Mouse (Mus musculus): ENCODE measurements around the gene Meox1. TPM values are rescaled to one million over a fixed set of nuclear protein-coding genes. Genes with fewer than 3 reads are reported as not detected.
A peak's percentile ranks its signal among the peaks of the same experiment; 100 is the strongest.

The Meox1 gene
- polyA plus RNA-seq, 1 experiment, result 1.8 TPM

DNA sequence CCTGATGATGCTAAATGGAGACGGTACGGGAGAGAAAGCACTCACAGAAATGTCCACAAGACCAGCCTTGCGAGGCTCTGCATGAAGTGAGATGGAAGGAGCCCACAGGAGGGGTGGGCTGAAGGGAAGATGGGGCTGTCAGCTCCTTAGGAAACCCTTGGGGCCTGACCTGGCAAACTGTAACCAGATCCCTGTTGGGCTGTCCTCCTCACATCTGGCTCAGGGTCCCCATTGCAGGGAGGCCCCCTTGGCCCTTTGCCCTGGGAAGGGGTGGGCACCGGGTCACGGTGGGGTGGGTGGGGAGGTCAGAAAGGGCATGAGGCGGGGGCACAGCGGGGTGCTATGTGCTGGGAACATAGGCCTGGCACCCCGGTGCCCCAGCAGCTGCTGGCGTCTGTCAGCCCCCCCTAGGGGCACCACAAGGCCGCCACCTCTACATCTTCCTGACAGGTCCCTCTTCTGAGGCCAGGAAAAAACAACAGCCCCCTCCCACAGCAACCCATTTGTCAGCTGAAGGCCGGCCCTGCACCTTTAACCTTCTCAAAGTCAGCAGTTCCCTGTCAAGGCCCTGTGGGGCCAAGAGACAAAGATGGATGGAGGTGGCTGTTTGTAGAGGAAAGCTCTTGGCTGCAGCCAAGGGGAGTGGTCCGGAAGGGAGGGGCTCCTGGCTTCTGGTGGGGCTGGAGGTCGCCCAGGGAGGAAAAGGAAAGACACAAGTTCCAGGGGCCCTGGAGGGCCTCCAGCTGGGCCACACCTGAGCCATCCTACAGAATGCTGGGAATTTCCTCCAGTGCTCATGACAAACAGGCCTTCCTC lies 2.6 kb upstream of the Meox1 start:
- DNase-seq, result no peak
- 62% methylated on average over 13 of the region's 13 CpGs for WGBS
- Histone ChIP-seq H3K27ac (ENCODE audit: insufficient read depth, low read length) (no peak overlapping the region), H3K27me3 (ENCODE audit: control insufficient read depth, insufficient read depth, low read length) (no peaks in the 10 kb centered on the region), H3K4me1 (ENCODE audit: control insufficient read depth, insufficient read depth, low read length) (0 out of 2 replicates have a peak, but pooled peaks cover under 1% of the 10 kb centered on the region), H3K4me3 (replicated peaks; ENCODE audit: insufficient read depth, low read depth, low read length) (no peak overlapping the region)
- TF ChIP-seq POLR2A (IDR thresholded peaks at IDR 0.05; ENCODE audit: borderline replicate concordance, insufficient read depth, low read length), result no peak
- no peak for TF ChIP-seq CTCF (IDR thresholded peaks at IDR 0.05; ENCODE audit: borderline replicate concordance, insufficient read depth, low read depth, low read length)

DNA sequence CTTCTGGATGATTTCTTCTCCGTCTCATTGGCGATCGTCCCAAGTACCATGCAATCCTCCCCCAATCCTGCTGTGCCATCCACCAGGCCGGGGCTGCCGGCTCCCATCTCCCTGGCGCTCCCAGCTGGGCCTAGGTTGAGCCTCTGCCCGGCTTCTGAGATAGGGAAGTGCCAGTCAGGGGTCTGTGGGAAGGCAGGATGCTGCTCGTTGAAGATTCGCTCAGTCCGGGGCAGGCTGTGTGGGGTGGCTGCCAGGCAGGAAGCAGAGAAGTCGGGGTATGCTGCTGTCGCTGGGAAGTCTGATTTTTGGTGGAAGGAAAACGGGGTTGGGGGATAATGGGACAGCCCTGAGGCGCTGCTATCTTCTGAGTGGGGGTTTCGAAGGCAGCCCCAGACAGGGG lies 614 bp downstream of the Meox1 start:
- no peaks in the 10 kb centered on the region for H3K27me3 ChIP-seq (ENCODE audit: control insufficient read depth, insufficient read depth, low read length)
- H3K4me1 ChIP-seq (ENCODE audit: control insufficient read depth, insufficient read depth, low read length), result peaks cover 6% of the 10 kb centered on the region; the same call in 1 of the 2 replicates
- TF ChIP-seq CTCF (IDR thresholded peaks at IDR 0.05; ENCODE audit: borderline replicate concordance, insufficient read depth, low read depth, low read length) (no peak), POLR2A (IDR thresholded peaks at IDR 0.05; ENCODE audit: borderline replicate concordance, insufficient read depth, low read length) (no peak)
- H3K27ac ChIP-seq (ENCODE audit: insufficient read depth, low read length), result no peak overlapping the region
- DNase-seq, result no peak
- 34% methylated on average over 15 of the region's 15 CpGs for WGBS
- no peak overlapping the region for H3K4me3 ChIP-seq (replicated peaks; ENCODE audit: insufficient read depth, low read depth, low read length)

DNA sequence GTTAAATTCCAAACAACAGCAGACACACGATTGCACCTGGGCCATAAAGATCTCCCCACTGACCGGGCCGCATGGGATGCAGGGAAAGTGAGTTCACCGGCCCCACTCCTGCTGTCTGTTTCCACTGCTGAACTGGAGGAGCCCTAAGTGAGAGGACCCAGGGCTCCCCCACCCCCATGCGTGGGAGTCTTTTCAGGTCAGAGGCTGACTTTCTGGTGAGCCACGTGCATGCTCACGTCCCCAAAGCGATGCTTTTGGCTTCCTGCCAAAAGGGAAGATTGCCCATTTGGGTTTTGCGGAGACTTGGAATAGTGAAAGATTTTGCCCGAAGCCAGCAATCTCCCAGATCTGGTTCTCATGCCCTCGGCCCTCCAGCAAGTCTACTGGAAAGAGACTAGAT lies 2.7 kb downstream of the Meox1 start:
- Histone ChIP-seq H3K4me1 (ENCODE audit: control insufficient read depth, insufficient read depth, low read length) (peaks cover 6% of the 10 kb centered on the region; the same call in 1 of the 2 replicates), H3K27me3 (ENCODE audit: control insufficient read depth, insufficient read depth, low read length) (no peaks in the 10 kb centered on the region), H3K4me3 (replicated peaks; ENCODE audit: insufficient read depth, low read depth, low read length) (no peak overlapping the region), H3K27ac (ENCODE audit: insufficient read depth, low read length) (no peak overlapping the region)
- peak; percentile 28 to 33 for DNase-seq
- no peak for TF ChIP-seq CTCF (IDR thresholded peaks at IDR 0.05; ENCODE audit: borderline replicate concordance, insufficient read depth, low read depth, low read length)
- TF ChIP-seq POLR2A (IDR thresholded peaks at IDR 0.05; ENCODE audit: borderline replicate concordance, insufficient read depth, low read length), result no peak
- WGBS, result 23% methylated on average over 11 of the region's 11 CpGs

DNA sequence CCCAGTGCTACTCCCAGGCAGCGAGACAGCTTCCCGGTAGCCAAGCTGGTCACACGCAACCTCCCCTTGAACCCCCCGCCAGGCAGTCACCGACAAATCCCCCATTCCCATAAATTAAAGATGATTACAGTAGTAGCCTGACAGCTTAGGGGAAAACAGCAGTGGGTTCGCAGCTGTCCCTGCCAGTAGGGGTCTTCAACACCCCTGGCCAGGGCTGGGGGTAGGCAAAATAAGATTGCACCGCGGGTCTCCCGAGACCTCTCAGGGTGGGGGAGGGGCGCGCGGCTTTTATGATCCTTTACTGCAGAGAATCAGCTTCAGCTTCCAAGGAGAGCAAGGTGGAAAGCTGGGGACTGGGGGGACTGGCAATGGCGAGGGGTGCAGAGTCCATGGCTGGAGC lies 4.4 kb downstream of the Meox1 start:
- TF ChIP-seq POLR2A (IDR thresholded peaks at IDR 0.05; ENCODE audit: borderline replicate concordance, insufficient read depth, low read length) (no peak), CTCF (IDR thresholded peaks at IDR 0.05; ENCODE audit: borderline replicate concordance, insufficient read depth, low read depth, low read length) (no peak)
- 12% methylated on average over 13 of the region's 13 CpGs for WGBS
- no peak overlapping the region for H3K4me3 ChIP-seq (replicated peaks; ENCODE audit: insufficient read depth, low read depth, low read length)

DNA sequence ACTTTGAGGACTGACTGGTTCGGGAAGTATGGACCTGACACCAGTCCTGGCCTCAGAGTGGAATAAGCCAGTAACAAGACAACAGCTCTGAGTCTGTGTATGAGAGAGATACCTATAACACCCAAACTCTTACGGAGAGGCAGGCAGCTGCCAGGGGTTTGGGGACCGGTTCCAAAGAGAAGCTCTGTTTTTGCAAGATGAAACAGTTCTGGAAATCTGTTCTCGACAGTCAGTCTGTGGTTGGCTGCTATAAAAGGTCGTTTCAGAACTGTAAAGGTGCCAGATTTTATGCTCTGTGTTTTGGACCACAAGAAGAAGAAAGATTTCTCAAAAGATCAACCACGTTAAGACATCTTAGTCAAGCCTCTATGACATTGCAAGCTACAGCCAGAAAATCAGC lies 5.4 kb downstream of the Meox1 start:
- Histone ChIP-seq H3K27ac (ENCODE audit: insufficient read depth, low read length) (no peak overlapping the region), H3K4me3 (replicated peaks; ENCODE audit: insufficient read depth, low read depth, low read length) (no peak overlapping the region), H3K4me1 (ENCODE audit: control insufficient read depth, insufficient read depth, low read length) (peaks cover 6% of the 10 kb centered on the region; the same call in 1 of the 2 replicates), H3K27me3 (ENCODE audit: control insufficient read depth, insufficient read depth, low read length) (no peaks in the 10 kb centered on the region)
- no peak for DNase-seq
- no peak for TF ChIP-seq POLR2A (IDR thresholded peaks at IDR 0.05; ENCODE audit: borderline replicate concordance, insufficient read depth, low read length)
- TF ChIP-seq CTCF (IDR thresholded peaks at IDR 0.05; ENCODE audit: borderline replicate concordance, insufficient read depth, low read depth, low read length), result no peak
- 44% methylated on average over 6 of the region's 6 CpGs for WGBS

More for the DNA sequence above, 4.4 kb downstream of the Meox1 start:
- peaks cover 6% of the 10 kb centered on the region; the same call in 1 of the 2 replicates for H3K4me1 ChIP-seq (ENCODE audit: control insufficient read depth, insufficient read depth, low read length)
- no peak for DNase-seq
- H3K27ac ChIP-seq (ENCODE audit: insufficient read depth, low read length), result no peak overlapping the region
- no peaks in the 10 kb centered on the region for H3K27me3 ChIP-seq (ENCODE audit: control insufficient read depth, insufficient read depth, low read length)

DNA sequence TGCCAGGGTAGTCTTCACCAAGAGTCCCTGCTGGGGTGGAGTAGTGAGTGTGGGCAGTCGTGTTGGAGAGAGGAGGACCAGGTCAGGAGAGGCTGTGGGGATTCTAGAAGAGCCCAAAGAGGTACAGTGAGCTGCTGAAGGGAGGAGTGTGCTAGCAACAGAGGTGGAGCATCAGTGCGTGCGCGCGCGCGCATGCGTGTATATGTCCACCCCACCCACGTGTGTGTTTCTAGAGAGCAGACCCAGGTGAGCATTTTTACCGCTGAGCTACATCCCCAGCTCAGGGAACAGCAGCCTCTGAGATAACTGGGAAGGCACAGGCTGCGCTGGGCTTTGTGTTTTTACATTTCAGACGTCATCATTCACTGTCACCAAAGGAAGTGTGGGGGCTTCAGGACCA lies 7.7 kb downstream of the Meox1 start:
- TF ChIP-seq CTCF (IDR thresholded peaks at IDR 0.05; ENCODE audit: borderline replicate concordance, insufficient read depth, low read depth, low read length), result no peak
- no peak for TF ChIP-seq POLR2A (IDR thresholded peaks at IDR 0.05; ENCODE audit: borderline replicate concordance, insufficient read depth, low read length)
- Histone ChIP-seq H3K4me1 (ENCODE audit: control insufficient read depth, insufficient read depth, low read length) (peaks cover 3% of the 10 kb centered on the region; the same call in 1 of the 2 replicates), H3K4me3 (replicated peaks; ENCODE audit: insufficient read depth, low read depth, low read length) (no peak overlapping the region), H3K27me3 (ENCODE audit: control insufficient read depth, insufficient read depth, low read length) (no peaks in the 10 kb centered on the region), H3K27ac (ENCODE audit: insufficient read depth, low read length) (no peak overlapping the region)
- WGBS, result 91% methylated on average over 12 of the region's 12 CpGs
- DNase-seq, result no peak

DNA sequence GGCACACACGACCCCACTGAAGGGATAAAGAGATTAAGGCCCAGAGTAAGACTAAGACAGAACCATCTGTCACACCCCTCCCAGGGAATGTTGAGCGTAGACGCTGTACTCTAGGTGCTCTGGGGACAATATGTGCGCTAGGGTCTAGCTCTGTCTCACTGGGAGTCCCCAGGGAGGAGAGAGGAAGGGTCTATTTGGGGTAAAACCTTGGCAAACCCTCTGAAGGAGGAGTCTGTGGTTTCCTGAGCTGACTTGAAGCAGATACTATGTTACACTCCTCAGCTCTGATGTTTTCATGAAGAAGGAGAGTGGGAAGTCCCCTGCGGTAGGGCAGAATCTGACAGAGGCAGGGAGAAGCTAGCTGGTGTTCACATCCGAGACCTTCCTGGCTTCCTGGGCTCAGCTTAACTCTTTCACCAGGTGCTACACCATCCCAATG lies 8.3 kb downstream of the Meox1 start:
- no peaks in the 10 kb centered on the region; the same call in 1 of the 2 replicates for H3K4me1 ChIP-seq (ENCODE audit: control insufficient read depth, insufficient read depth, low read length)
- H3K27me3 ChIP-seq (ENCODE audit: control insufficient read depth, insufficient read depth, low read length), result no peaks in the 10 kb centered on the region
- no peak overlapping the region for H3K27ac ChIP-seq (ENCODE audit: insufficient read depth, low read length)
- no peak for DNase-seq
- no peak for TF ChIP-seq POLR2A (IDR thresholded peaks at IDR 0.05; ENCODE audit: borderline replicate concordance, insufficient read depth, low read length)
- TF ChIP-seq CTCF (IDR thresholded peaks at IDR 0.05; ENCODE audit: borderline replicate concordance, insufficient read depth, low read depth, low read length), result no peak
- no peak overlapping the region for H3K4me3 ChIP-seq (replicated peaks; ENCODE audit: insufficient read depth, low read depth, low read length)
- 69% methylated on average over 6 of the region's 6 CpGs for WGBS

DNA sequence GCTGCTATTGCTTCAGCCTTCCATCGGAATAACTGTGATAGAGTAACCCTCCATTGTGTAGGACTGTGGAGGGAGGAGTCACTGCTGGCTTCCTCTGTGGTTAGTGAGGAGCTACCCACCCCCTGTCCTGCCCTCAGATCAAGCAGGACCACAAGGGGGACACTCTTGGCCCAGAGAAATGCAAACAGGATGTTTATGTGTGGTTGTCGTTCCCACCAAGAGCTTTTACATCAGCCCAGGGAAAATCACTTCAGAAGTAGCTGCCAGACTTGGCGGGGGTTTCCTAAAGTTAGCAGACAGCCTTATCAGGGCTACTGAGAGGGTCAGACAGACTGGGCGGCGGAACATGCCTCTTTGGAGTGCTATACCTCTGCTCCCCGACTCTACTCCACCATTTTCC lies 8.9 kb downstream of the Meox1 start:
- Histone ChIP-seq H3K4me3 (replicated peaks; ENCODE audit: insufficient read depth, low read depth, low read length) (no peak overlapping the region), H3K27ac (ENCODE audit: insufficient read depth, low read length) (no peak overlapping the region), H3K4me1 (ENCODE audit: control insufficient read depth, insufficient read depth, low read length) (no peaks in the 10 kb centered on the region; the same call in 1 of the 2 replicates), H3K27me3 (ENCODE audit: control insufficient read depth, insufficient read depth, low read length) (no peaks in the 10 kb centered on the region)
- TF ChIP-seq POLR2A (IDR thresholded peaks at IDR 0.05; ENCODE audit: borderline replicate concordance, insufficient read depth, low read length), result no peak
- no peak for TF ChIP-seq CTCF (IDR thresholded peaks at IDR 0.05; ENCODE audit: borderline replicate concordance, insufficient read depth, low read depth, low read length)
- no peak for DNase-seq
- 79% methylated on average over 6 of the region's 6 CpGs for WGBS
